8 mouse cellular contexts compared by ENCODE assay signal in the genomic region with DNA sequence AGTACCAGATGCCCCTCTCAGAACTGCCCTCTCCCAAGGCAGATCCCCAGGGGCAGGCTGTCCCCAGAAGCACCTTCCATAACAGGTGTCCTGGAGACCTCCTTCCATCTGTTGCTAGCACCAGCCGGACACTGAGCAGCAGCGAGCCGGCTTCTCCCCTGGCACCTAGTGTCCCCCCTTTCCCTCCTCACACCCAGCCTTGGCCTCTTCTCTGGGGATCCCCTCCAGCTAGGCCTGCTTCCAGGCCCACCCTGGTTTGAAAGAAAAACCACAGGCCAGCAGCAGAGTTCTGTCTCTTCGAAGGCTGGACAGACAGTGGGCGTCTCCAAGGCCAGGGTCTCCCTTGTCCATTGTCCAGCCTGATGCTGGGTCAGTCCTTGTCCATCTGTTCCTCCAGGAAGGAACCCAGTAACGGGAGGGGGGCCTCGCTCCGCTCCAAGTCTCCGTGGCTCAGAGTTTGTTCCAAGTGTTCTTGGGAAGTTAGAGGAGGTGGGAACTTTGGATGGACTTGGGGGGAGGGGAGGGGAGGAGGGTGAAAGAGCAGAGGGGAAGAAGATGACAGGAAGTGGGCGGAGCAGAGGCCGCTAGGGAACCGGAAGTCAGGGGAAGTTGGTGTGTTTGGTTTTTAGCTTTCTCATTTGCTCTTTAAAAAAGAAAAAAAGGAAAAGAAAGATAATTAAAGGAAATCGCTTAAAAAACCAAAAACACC. TPM values are rescaled to one million over a fixed set of nuclear protein-coding genes. Genes with fewer than 3 reads are reported as not detected.
A peak's percentile ranks its signal among the peaks of the same experiment; 100 is the strongest.
DNase-seq lines count a peak whose midpoint lies in the region; ATAC-seq lines count a peak whose summit lies in the region.

No protein-coding gene starts in this region.

- H3K27ac ChIP-seq in heart, embryonic 12.5 days (ENCODE audit: poor library complexity, severe bottlenecking) = peak overlapping the region; percentile 58
- peak overlapping the region; percentile 38; the same call in 1 of the 2 replicates for H3K27ac ChIP-seq in kidney, embryonic 14.5 days (ENCODE audit: low read depth, low read length)

- H3K36me3 ChIP-seq in heart, embryonic 12.5 days = no peaks in the 10 kb centered on the region
- H3K36me3 ChIP-seq in kidney, embryonic 14.5 days (ENCODE audit: control insufficient read depth, insufficient read depth, low read length) = no peaks in the 10 kb centered on the region; the same call in 1 of the 2 replicates

- ATAC-seq in CD4-positive, CD25-positive, alpha-beta regulatory T cell, adult 4 months = no peak
- peak; percentile 46 for ATAC-seq in heart, embryonic 12.5 days (ENCODE audit: insufficient number of reproducible peaks, low FRiP score)
- 0 out of 2 replicates have a peak, but pooled peaks have one; percentile 14 for ATAC-seq in kidney, embryonic 14.5 days (ENCODE audit: low FRiP score, low TSS enrichment)

- H3K4me1 ChIP-seq in heart, embryonic 12.5 days (replicated peaks) = 0 out of 2 replicates have a peak, but pooled peaks cover 3% of the 10 kb centered on the region
- peaks cover 2% of the 10 kb centered on the region; the same call in 1 of the 2 replicates for H3K4me1 ChIP-seq in kidney, embryonic 14.5 days (ENCODE audit: control insufficient read depth, insufficient read depth, low read length)

- no peak overlapping the region for H3K4me3 ChIP-seq in heart, embryonic 12.5 days
- H3K4me3 ChIP-seq in kidney, embryonic 14.5 days (ENCODE audit: low read length) = 0 out of 2 replicates have a peak overlapping the region, but pooled peaks have one; percentile 9

- peak; percentile 60 for DNase-seq in CD4-positive, CD25-positive, alpha-beta regulatory T cell, adult 2 months (ENCODE audit: low read depth, low spot score)
- peak; percentile 77 for DNase-seq in WW6 (ENCODE audit: low read depth, low spot score)
- peak; percentile 57 for DNase-seq in lung, postnatal 25 days (ENCODE audit: low spot score)
- DNase-seq in thymus, postnatal 10 days (ENCODE audit: low spot score in 2 of 2) = peak; percentile 61 to 70
- no peak for DNase-seq in urinary bladder, postnatal 25 days (ENCODE audit: low spot score)

- peak overlapping the region; percentile 37 for H3K4me2 ChIP-seq in heart, embryonic 12.5 days
- H3K4me2 ChIP-seq in kidney, embryonic 14.5 days (replicated peaks; ENCODE audit: low read depth, low read length) = peak overlapping the region; percentile 27

- H3K9me3 ChIP-seq in heart, embryonic 12.5 days (replicated peaks) = peaks cover 4% of the 10 kb centered on the region
- H3K9me3 ChIP-seq in kidney, embryonic 14.5 days (ENCODE audit: control insufficient read depth, low read length) = no peaks in the 10 kb centered on the region

- peaks cover 12% of the 10 kb centered on the region for H3K27me3 ChIP-seq in heart, embryonic 12.5 days (replicated peaks)
- H3K27me3 ChIP-seq in kidney, embryonic 14.5 days (ENCODE audit: control insufficient read depth, insufficient read depth, low read length) = no peaks in the 10 kb centered on the region

- WGBS in heart, embryonic 12.5 days = 49% methylated on average over 13 of the region's 13 CpGs
- 49% methylated on average over 13 of the region's 13 CpGs for WGBS in kidney, embryonic 14.5 days

- peak overlapping the region; percentile 24; the same call in 1 of the 2 replicates for H3K9ac ChIP-seq in heart, embryonic 12.5 days
- H3K9ac ChIP-seq in kidney, embryonic 14.5 days (ENCODE audit: low read depth, low read length) = no peak overlapping the region

RNA-seq across cellular contexts. Expression of a gene that starts 11.7 kb away (rescaled TPM):
- polyA plus RNA-seq in CD4-positive, CD25-positive, alpha-beta regulatory T cell, adult 4 months (2017; shearing (Covaris generic)) = not detected
- polyA plus RNA-seq in heart, embryonic 12.5 days (2016; fragmentation: Nextera tagmentation; extraction: Ambion mirVana) = 0.90 and 1.00 TPM in 2 replicates
- polyA plus RNA-seq in kidney, embryonic 14.5 days (2014; fragmentation: Nextera tagmentation; extraction: Ambion mirVana) = 0.15 and 0.69 TPM in 2 replicates
